Mouse (Mus musculus): Measurements from ENCODE around the gene Gprasp2.
"Not testable (repeated sequence)": the region's sequence is repeated elsewhere in the genome, so short reads cannot be mapped to it uniquely, and the experiment has no call there.

Gprasp2 gene

GRCm38 (mm10) chrX:135838521-135839360, at the start of gene Gprasp2:
Gene Gprasp2, plus strand, starts transcription at chrX:135839034.
- CTCF ChIA-PET, result not testable (repeated sequence)

- CTCF ChIA-PET, result no interaction called here
These were observed 47.3 kb upstream of the Gprasp2 start for GRCm38 (mm10) chrX:135791536-135791935.

GRCm38 (mm10) chrX:135792326-135792725, 46.5 kb upstream of the Gprasp2 start:
- CTCF ChIA-PET, result no interaction called here

- CTCF ChIA-PET, result not testable (repeated sequence)
These were observed 43.1 kb upstream of the Gprasp2 start for GRCm38 (mm10) chrX:135795591-135796304.

- CTCF ChIA-PET, result not testable (repeated sequence)
These were observed 42.3 kb upstream of the Gprasp2 start for GRCm38 (mm10) chrX:135796305-135797211.

GRCm38 (mm10) chrX:135797212-135797644, 41.6 kb upstream of the Gprasp2 start, which contains the start of gene Bhlhb9:
Gene Bhlhb9, plus strand, starts transcription at chrX:135797594.
- CTCF ChIA-PET, result not testable (repeated sequence)

GRCm38 (mm10) chrX:135804149-135804548, 34.7 kb upstream of the Gprasp2 start:
- CTCF ChIA-PET, result no interaction called here

- CTCF ChIA-PET, result no interaction called here
These were observed 33.1 kb upstream of the Gprasp2 start for GRCm38 (mm10) chrX:135805780-135806179.

- CTCF ChIA-PET, result not testable (repeated sequence)
These were observed 2.9 kb upstream of the Gprasp2 start for GRCm38 (mm10) chrX:135835896-135836295.

GRCm38 (mm10) chrX:135837896-135838295, 938 bp upstream of the Gprasp2 start:
- CTCF ChIA-PET, result no interaction called here

GRCm38 (mm10) chrX:135839397-135840391, 860 bp downstream of the Gprasp2 start:
- CTCF ChIA-PET, result not testable (repeated sequence)

- CTCF ChIA-PET, result not testable (repeated sequence)
These were observed 28.0 kb downstream of the Gprasp2 start for GRCm38 (mm10) chrX:135866806-135867205.

GRCm38 (mm10) chrX:135876679-135877078, 37.8 kb downstream of the Gprasp2 start:
- CTCF ChIA-PET, result no interaction called here

GRCm38 (mm10) chrX:135879626-135880025, 40.8 kb downstream of the Gprasp2 start:
- CTCF ChIA-PET, result no interaction called here

GRCm38 (mm10) chrX:135885411-135886233, 46.8 kb downstream of the Gprasp2 start:
- CTCF ChIA-PET, result no interaction called here

GRCm38 (mm10) chrX:135886234-135886585, 47.4 kb downstream of the Gprasp2 start:
- CTCF ChIA-PET, result no interaction called here
